Mouse (Mus musculus) liver, embryonic 14.5 days (tissue): ENCODE data around the gene Trnau1ap. TPM values are rescaled to one million over a fixed set of nuclear protein-coding genes. Genes with fewer than 3 reads are reported as not detected.
A peak's percentile ranks its signal among the peaks of the same experiment; 100 is the strongest.

Source experiments
- ATAC-seq: fragments of 200-750 bp; cut with Nextera tagmentation; 2 replicates; pipeline ENCODE4 v1.8.0; 2017; ENCODE audit warnings: moderate number of reproducible peaks, mild to moderate bottlenecking, moderate library complexity; ENCODE audit not compliant: insufficient read depth
- DNase-seq, 3 experiments: peaks; one replicate each; pipeline ENCODE4 v3.0.0-alpha.2; 2012 to 2013; ENCODE audit warnings: low read depth in 3 of 3, low spot score in 3 of 3
- H3K27ac ChIP-seq: fragments of 300-500 bp; sonication (generic); 2 replicates; pipeline ENCODE4 v1.5.1; 2014; ENCODE audit warnings: moderate library complexity, mild to moderate bottlenecking, control low read depth, inconsistent platforms
- H3K27me3 ChIP-seq: fragments of 300-500 bp; sonication (generic); 2 replicates; pipeline ENCODE4 v1.6.1; 2014; ENCODE audit warnings: mild to moderate bottlenecking, low read length, moderate library complexity; ENCODE audit not compliant: control insufficient read depth, insufficient read depth
- H3K36me3 ChIP-seq: fragments of 300-500 bp; sonication (generic); replicated peaks from 2 replicates; pipeline ENCODE4 v1.6.1; 2014; ENCODE audit warnings: low read depth; ENCODE audit not compliant: control insufficient read depth, insufficient read depth
- H3K4me1 ChIP-seq, 2 experiments: fragments of 200-500 bp in 1 of 2; fragments of 300-500 bp in 1 of 2; sonication (generic) in 1 of 2; replicated peaks; 2 replicates each; pipeline ENCODE4 v1.6.1; 2012 to 2014; ENCODE audit warnings: antibody characterized with exemption in 1 of 2, inconsistent platforms in 1 of 2, low read length in 1 of 2; ENCODE audit not compliant: control insufficient read depth in 2 of 2, insufficient read depth in 2 of 2
- H3K4me2 ChIP-seq: fragments of 300-500 bp; sonication (generic); 2 replicates; pipeline ENCODE4 v1.6.1; 2014; ENCODE audit warnings: low read depth, mild to moderate bottlenecking, control low read depth, moderate library complexity
- H3K4me3 ChIP-seq, 2 experiments: fragments of 200-500 bp in 1 of 2; fragments of 300-500 bp in 1 of 2; sonication (generic) in 1 of 2; 2 replicates each; pipeline ENCODE4 v1.5.1; 2012 to 2014; ENCODE audit warnings: low read depth in 2 of 2, low read length in 2 of 2, mild to moderate bottlenecking in 2 of 2, control low read depth in 1 of 2, inconsistent platforms in 1 of 2, moderate library complexity in 1 of 2; ENCODE audit not compliant: insufficient read depth in 1 of 2
- H3K9ac ChIP-seq: fragments of 300-500 bp; sonication (generic); replicated peaks from 2 replicates; pipeline ENCODE4 v1.6.1; 2014; ENCODE audit warnings: mild to moderate bottlenecking, control low read depth, moderate library complexity
- H3K9me3 ChIP-seq: fragments of 300-500 bp; sonication (generic); 2 replicates; pipeline ENCODE4 v1.6.1; 2016; ENCODE audit warnings: low read length, mixed read lengths; ENCODE audit not compliant: control insufficient read depth
- CTCF ChIP-seq: IDR thresholded peaks from 2 replicates; pipeline ENCODE4 v1.5.1; 2016; ENCODE audit warnings: antibody characterized with exemption, low read depth, control low read depth
- EP300 ChIP-seq: IDR thresholded peaks from 2 replicates; pipeline ENCODE4 v1.6.1; 2016; ENCODE audit warnings: antibody characterized with exemption, low read depth
- WGBS: fragments of 180-500 bp; shearing (Covaris S2); extraction: QIAGEN DNeasy Blood & Tissue Kit; methylation state at CpG from one replicate; pipeline ENCODE4 v1.1.7; 2014; ENCODE audit not compliant: insufficient replicate concordance; 5-methylcytosine and 5-hydroxymethylcytosine counted together
- polyA plus RNA-seq, 2 experiments: library from polyadenylated mRNA; depleted of rRNA in 1 of 2; stranded (reverse) in 1 of 2; unstranded in 1 of 2; fragments of >200 nt; fragmentation: Nextera tagmentation in 1 of 2; extraction: Ambion mirVana in 1 of 2; gene quantifications; 2 replicates each; pipeline versions ENCODE4 v1.2.1 to v1.2.3; 2012 to 2014

Gene Trnau1ap
- polyA plus RNA-seq, 2 experiments = 8.8 to 36.6 TPM

DNA sequence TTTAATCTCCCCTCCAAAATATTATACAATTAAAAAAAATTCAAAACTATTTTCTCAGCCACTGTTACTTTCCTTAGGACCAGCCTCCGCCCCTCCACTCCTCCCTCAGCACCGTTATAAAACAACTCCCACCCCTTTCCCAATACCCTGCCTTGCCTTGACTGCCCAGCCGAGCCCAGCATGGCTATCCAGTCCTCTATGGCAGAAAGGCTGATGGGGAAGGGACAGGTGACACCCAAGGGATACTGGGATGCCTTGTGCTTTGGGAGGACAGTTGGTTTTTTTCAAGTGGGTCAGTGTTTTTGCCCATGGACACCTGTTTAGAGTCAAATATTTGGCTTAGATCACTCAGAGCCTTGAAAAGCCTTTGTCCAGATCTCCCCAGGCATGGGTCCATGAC lies 2.6 kb upstream of the Trnau1ap start:
- WGBS = 72% methylated on average over 3 of the region's 3 CpGs
- Histone ChIP-seq H3K27me3 (no peaks in the 10 kb centered on the region), H3K36me3 (peaks cover 50% of the 10 kb centered on the region), H3K4me2 (no peak overlapping the region), H3K9me3 (no peaks in the 10 kb centered on the region), H3K27ac (no peak overlapping the region), H3K9ac (no peak overlapping the region), H3K4me1 (peaks cover 9 to 12% of the 10 kb centered on the region in 2 experiments), H3K4me3 (no peak overlapping the region)
- ATAC-seq = no peak
- DNase-seq = no peak
- TF ChIP-seq EP300 (no peak), CTCF (no peak)

DNA sequence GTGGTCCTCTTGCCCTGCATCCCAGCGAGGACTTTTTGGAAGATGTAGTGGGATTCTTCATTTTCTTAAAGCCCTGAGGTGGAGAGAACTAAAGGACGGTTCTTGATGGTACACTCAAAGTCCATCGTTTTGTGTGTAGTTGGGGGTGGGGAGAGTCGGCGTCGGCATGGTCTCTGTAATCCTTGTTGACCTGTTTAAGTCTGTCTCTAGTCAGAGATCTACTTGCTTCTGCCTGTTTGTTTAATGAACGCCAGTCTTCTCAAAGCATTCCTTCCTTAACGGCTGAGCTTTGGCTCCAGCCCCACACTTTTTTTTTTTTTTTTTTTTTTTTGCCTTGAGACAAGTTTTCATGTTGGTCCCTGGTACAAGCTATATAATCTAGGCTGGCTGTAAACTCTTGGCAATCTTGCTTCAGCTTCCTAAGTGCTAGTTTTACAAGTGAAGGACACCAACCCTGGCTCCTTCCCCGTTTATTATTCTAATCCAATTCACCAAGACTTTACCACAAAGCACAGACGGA lies 557 bp upstream of the Trnau1ap start:
- 18% methylated on average over 10 of the region's 10 CpGs for WGBS
- H3K4me2 ChIP-seq = peak overlapping the region; percentile 87
- no peaks in the 10 kb centered on the region for H3K27me3 ChIP-seq
- peak overlapping the region; percentile 68 for H3K9ac ChIP-seq
- no peaks in the 10 kb centered on the region for H3K9me3 ChIP-seq
- TF ChIP-seq EP300 (no peak), CTCF (no peak)
- peaks cover 32% of the 10 kb centered on the region for H3K36me3 ChIP-seq
- peak overlapping the region; percentile 58 to 70 for H3K4me3 ChIP-seq
- peaks cover 9 to 12% of the 10 kb centered on the region in 2 experiments for H3K4me1 ChIP-seq
- DNase-seq (no peak), ATAC-seq (peak; percentile 17; the same call in 1 of the 2 replicates)
- H3K27ac ChIP-seq = peak overlapping the region; percentile 12; the same call in 1 of the 2 replicates

DNA sequence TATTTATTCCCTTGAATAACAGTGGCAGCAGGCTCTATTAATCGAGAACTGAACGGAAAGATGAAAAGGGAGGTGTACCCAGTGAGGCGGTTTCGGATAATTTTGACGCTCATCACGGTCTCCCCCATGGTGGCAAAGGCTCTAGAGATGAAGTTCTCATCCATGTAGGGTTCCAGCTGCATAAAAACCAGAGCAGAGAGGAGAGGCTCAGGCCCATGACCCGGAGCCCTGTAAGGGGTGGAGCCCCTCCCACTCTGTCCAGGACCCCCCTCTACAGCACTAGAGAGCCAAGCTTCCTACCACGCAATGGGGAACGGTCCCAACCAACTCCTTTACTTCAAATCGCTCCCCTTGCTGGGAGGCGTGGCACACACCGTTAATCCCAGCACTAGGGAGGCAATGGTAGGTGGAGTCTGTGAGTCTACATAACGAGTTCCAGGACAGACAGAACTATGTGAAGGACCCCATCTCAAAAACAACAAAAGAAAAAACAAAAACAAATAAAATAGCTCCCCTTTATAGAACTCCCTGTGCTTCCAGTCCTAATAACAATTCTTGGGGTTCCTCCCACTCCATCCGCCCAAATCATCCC lies 851 bp downstream of the Trnau1ap start:
- ATAC-seq = no peak
- Histone ChIP-seq H3K27me3 (no peaks in the 10 kb centered on the region), H3K4me3 (peak overlapping the region; percentile 58 to 70), H3K4me2 (peak overlapping the region; percentile 87), H3K9me3 (no peaks in the 10 kb centered on the region), H3K9ac (peak overlapping the region; percentile 83), H3K4me1 (peaks cover 9 to 12% of the 10 kb centered on the region in 2 experiments), H3K36me3 (peaks cover 19% of the 10 kb centered on the region), H3K27ac (peak overlapping the region; percentile 73)
- 49% methylated on average over 14 of the region's 14 CpGs for WGBS
- no peak for DNase-seq
- no peak for TF ChIP-seq EP300
- TF ChIP-seq CTCF = no peak

DNA sequence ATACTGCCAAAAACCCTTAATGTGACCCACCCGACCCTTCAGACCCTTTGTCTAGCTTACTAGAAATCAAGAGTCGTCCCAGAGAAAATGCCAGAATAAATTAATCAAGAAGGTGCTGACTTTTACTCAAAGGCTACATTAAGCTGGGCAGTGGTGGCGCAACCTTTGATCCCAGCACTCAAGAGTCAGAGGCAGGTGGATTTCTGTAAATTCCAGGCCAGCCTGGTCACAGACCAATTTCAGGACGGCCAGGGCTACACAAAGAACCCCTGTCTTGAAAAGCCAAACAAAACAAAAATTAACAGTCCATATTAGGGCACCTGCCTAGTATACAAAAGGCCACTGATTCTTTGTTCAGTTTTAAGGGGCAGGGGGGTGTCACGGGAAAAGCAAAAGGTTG lies 2.9 kb downstream of the Trnau1ap start:
- TF ChIP-seq EP300 (no peak), CTCF (no peak)
- DNase-seq = no peak
- H3K9me3 ChIP-seq = no peaks in the 10 kb centered on the region

DNA sequence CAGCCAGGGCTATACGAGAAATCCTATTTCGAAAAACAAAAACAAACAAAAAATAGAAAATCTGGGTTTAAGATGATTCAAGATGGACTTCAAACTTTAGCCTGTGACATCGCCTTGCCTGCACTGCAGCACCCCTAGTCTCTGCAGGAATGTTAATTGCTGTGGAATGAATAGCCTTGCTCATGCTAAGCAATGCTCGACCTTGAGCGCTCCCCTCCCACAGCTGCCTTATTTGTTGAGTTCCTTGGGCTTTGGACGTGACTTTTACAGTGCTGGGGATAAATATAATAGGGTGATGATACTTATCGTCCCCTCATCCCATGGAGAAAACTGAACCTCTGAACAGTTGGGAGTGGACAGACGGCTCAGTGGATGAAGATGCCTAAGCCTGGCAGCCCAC lies 13.6 kb downstream of the Trnau1ap start:
- WGBS = 80% methylated on average over 8 of the region's 8 CpGs
- Histone ChIP-seq H3K4me1 (no peaks in the 10 kb centered on the region), H3K27me3 (no peaks in the 10 kb centered on the region), H3K36me3 (peaks cover 5% of the 10 kb centered on the region), H3K9me3 (no peaks in the 10 kb centered on the region), H3K4me2 (no peak overlapping the region), H3K9ac (no peak overlapping the region), H3K27ac (no peak overlapping the region), H3K4me3 (no peak overlapping the region)
- DNase-seq (no peak), ATAC-seq (no peak)
- TF ChIP-seq EP300 (no peak), CTCF (no peak)

More for the DNA sequence above, 2.9 kb downstream of the Trnau1ap start:
- H3K36me3 ChIP-seq = peaks cover 2% of the 10 kb centered on the region
- ATAC-seq = no peak
- H3K4me3 ChIP-seq = no peak overlapping the region
- WGBS = 75% methylated on average over 5 of the region's 5 CpGs
- H3K9ac ChIP-seq = no peak overlapping the region
- H3K27me3 ChIP-seq = no peaks in the 10 kb centered on the region
- peaks cover 9 to 12% of the 10 kb centered on the region in 2 experiments for H3K4me1 ChIP-seq
- H3K4me2 ChIP-seq = no peak overlapping the region
- no peak overlapping the region for H3K27ac ChIP-seq
